Mouse (Mus musculus) heart, adult 2 months (tissue): Measurements from ENCODE around the gene BC107364. TPM values are rescaled to one million over a fixed set of nuclear protein-coding genes. Genes with fewer than 3 reads are reported as not detected.
"Not testable (repeated sequence)": the region's sequence is repeated elsewhere in the genome, so short reads cannot be mapped to it uniquely, and the experiment has no call there.

ENCODE experiments used
- DNase-seq, 2 experiments: peaks; one replicate each; pipeline ENCODE4 v3.0.0; 2021
- H3K27ac ChIP-seq: fragments of 200-600 bp; 2 replicates; pipeline ENCODE4 v1.8.1; 2022
- H3K27me3 ChIP-seq: fragments of 200-500 bp; 2 replicates; pipeline ENCODE4 v1.6.1; 2012; ENCODE audit warnings: mild to moderate bottlenecking, low read length, inconsistent platforms, mixed read lengths; ENCODE audit not compliant: control insufficient read depth, insufficient read depth
- H3K36me3 ChIP-seq: fragments of 200-500 bp; 2 replicates; pipeline ENCODE4 v1.6.1; 2012; ENCODE audit warnings: low read length, inconsistent platforms; ENCODE audit not compliant: control insufficient read depth, insufficient read depth
- H3K4me1 ChIP-seq: fragments of 200-500 bp; 2 replicates; pipeline ENCODE4 v1.6.1; 2011; ENCODE audit warnings: low read length; ENCODE audit not compliant: control insufficient read depth, insufficient read depth
- H3K4me3 ChIP-seq: fragments of 200-600 bp; 2 replicates; pipeline ENCODE4 v1.8.1; 2022
- H3K79me2 ChIP-seq: fragments of 200-500 bp; replicated peaks from 2 replicates; pipeline ENCODE4 v1.6.1; 2012; ENCODE audit warnings: mild to moderate bottlenecking, inconsistent platforms, low read length, moderate library complexity, mixed read lengths; ENCODE audit not compliant: control insufficient read depth, insufficient read depth
- H3K9ac ChIP-seq: fragments of 200-500 bp; 2 replicates; pipeline ENCODE4 v1.6.1; 2012; ENCODE audit warnings: low read depth, mild to moderate bottlenecking, control low read depth, inconsistent platforms, low read length, mixed read lengths
- CTCF ChIP-seq: fragments of 200-600 bp; IDR thresholded peaks from 2 replicates; pipeline ENCODE4 v1.8.1; 2022; ENCODE audit warnings: antibody characterized with exemption, mild to moderate bottlenecking, moderate library complexity
- EP300 ChIP-seq: fragments of 200-500 bp; IDR thresholded peaks from 2 replicates; pipeline ENCODE4 v1.6.1; 2011; ENCODE audit warnings: low read depth, low read length, control low read depth; ENCODE audit not compliant: insufficient read depth
- POLR2A ChIP-seq: fragments of 200-500 bp; IDR thresholded peaks from 2 replicates; pipeline ENCODE4 v1.6.1; 2011; ENCODE audit warnings: mild to moderate bottlenecking, low read depth, low read length, control low read depth; ENCODE audit not compliant: insufficient read depth
- WGBS: fragments of 180-500 bp; shearing (Covaris S2); methylation state at CpG from one replicate; pipeline ENCODE4 v1.1.7; 2018; 5-methylcytosine and 5-hydroxymethylcytosine counted together
- intact Hi-C: fragments of 180-260 bp; cut with DNase I; formaldehyde crosslinking; loops from one replicate; pipeline ENCODE4 v1.15.1; 2025
- polyA plus RNA-seq: library from polyadenylated mRNA; depleted of rRNA; stranded (reverse); fragments of >200 nt; gene quantifications from 2 replicates; pipeline ENCODE4 v1.2.3, GENCODE M21; 2012
- total RNA-seq, 2 experiments: library from RNA; stranded (reverse); gene quantifications; 2 replicates each; pipeline ENCODE4 v1.2.3; 2021

BC107364 gene
- total and polyA plus RNA-seq, 3 experiments, result not detected

GRCm38 (mm10) chr3:96498476-96499245, 46.6 kb upstream of the BC107364 start:
- Histone ChIP-seq H3K36me3 (no peaks in the 10 kb centered on the region), H3K27ac (no peak overlapping the region; the same call in 1 of the 2 replicates), H3K9ac (no peak overlapping the region), H3K79me2 (no peaks in the 10 kb centered on the region), H3K4me3 (no peak overlapping the region), H3K27me3 (no peaks in the 10 kb centered on the region), H3K4me1 (no peaks in the 10 kb centered on the region; the same call in 1 of the 2 replicates)
- intact Hi-C loops, result no loop called here
- DNase-seq, result no peak
- WGBS, result 86% methylated on average over 4 of the region's 4 CpGs
- no peak for TF ChIP-seq EP300
- no peak for TF ChIP-seq CTCF
- TF ChIP-seq POLR2A, result no peak

- Histone ChIP-seq H3K79me2 (no peaks in the 10 kb centered on the region), H3K9ac (peak overlapping the region; percentile 58), H3K27me3 (no peaks in the 10 kb centered on the region), H3K4me1 (no peaks in the 10 kb centered on the region), H3K27ac (no peak overlapping the region), H3K4me3 (peak overlapping the region; percentile 51), H3K36me3 (no peaks in the 10 kb centered on the region)
- peak; percentile 84 to 85 for DNase-seq
- 3% methylated on average over 19 of the region's 19 CpGs for WGBS
- TF ChIP-seq EP300, result peak; percentile 72; the same call in 1 of the 2 replicates
- no peak for TF ChIP-seq POLR2A
- TF ChIP-seq CTCF, result peak; percentile 80
- intact Hi-C loops, result no loop called here
These were observed 45.4 kb upstream of the BC107364 start for GRCm38 (mm10) chr3:96497451-96498028.

GRCm38 (mm10) chr3:96496620-96497275, 44.6 kb upstream of the BC107364 start:
- H3K27me3 ChIP-seq, H3K27ac ChIP-seq, DNase-seq, intact Hi-C loops, H3K36me3 ChIP-seq, H3K79me2 ChIP-seq, H3K4me1 ChIP-seq, H3K9ac ChIP-seq: not testable (repeated sequence)
- 53% methylated on average over 14 of the region's 14 CpGs for WGBS
- peak overlapping the region; percentile 51 for H3K4me3 ChIP-seq

GRCm38 (mm10) chr3:96496216-96496615, 44.1 kb upstream of the BC107364 start:
- H3K79me2 ChIP-seq, result no peaks in the 10 kb centered on the region
- no peak for DNase-seq
- no peak for TF ChIP-seq CTCF
- no peak for TF ChIP-seq EP300
- TF ChIP-seq POLR2A, result no peak
- intact Hi-C loops, result no loop called here
- no peaks in the 10 kb centered on the region for H3K36me3 ChIP-seq
- no peak overlapping the region for H3K4me3 ChIP-seq
- no peaks in the 10 kb centered on the region for H3K4me1 ChIP-seq
- 63% methylated on average over 7 of the region's 7 CpGs for WGBS
- no peak overlapping the region for H3K9ac ChIP-seq
- no peak overlapping the region for H3K27ac ChIP-seq
- H3K27me3 ChIP-seq, result no peaks in the 10 kb centered on the region

GRCm38 (mm10) chr3:96495490-96496210, 43.5 kb upstream of the BC107364 start:
- no peak overlapping the region for H3K9ac ChIP-seq
- WGBS, result 100% methylated on average over 1 of the region's 1 CpGs
- no peaks in the 10 kb centered on the region for H3K27me3 ChIP-seq
- H3K36me3 ChIP-seq, result no peaks in the 10 kb centered on the region
- no peaks in the 10 kb centered on the region for H3K79me2 ChIP-seq
- H3K4me3 ChIP-seq, result no peak overlapping the region
- no peaks in the 10 kb centered on the region for H3K4me1 ChIP-seq
- no peak overlapping the region for H3K27ac ChIP-seq
- DNase-seq, result no peak
- TF ChIP-seq CTCF, result no peak
- TF ChIP-seq POLR2A, result no peak
- no peak for TF ChIP-seq EP300
- intact Hi-C loops, result no loop called here

- WGBS, result 94% methylated on average over 3 of the region's 3 CpGs
These were observed 42.8 kb upstream of the BC107364 start for GRCm38 (mm10) chr3:96494912-96495311.

DNA sequence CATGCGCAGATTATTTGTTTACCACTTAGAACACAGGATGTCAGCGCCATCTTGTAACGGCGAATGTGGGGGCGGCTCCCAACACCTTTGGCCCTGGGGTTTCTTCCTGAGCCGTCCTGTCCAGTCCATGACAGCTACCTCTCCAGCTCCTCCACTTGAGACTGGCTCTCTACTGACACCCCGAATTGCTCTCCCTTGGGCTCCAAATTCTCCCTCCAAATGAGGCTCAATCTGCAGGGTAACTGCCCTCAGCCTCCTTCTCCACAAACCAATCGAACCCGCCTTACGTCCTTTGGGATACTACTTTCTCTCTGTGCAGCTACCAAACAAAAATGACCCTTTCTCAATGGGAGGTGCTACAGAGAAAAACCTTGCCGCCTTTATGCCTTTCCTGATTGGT, 42.4 kb upstream of the BC107364 start:
- intact Hi-C loops, H3K4me3 ChIP-seq, DNase-seq, H3K4me1 ChIP-seq, H3K27me3 ChIP-seq, H3K36me3 ChIP-seq, H3K79me2 ChIP-seq, H3K9ac ChIP-seq, H3K27ac ChIP-seq: not testable (repeated sequence)
- 92% methylated on average over 6 of the region's 11 CpGs for WGBS

More at GRCm38 (mm10) chr3:96494912-96495311, 42.8 kb upstream of the BC107364 start:
- no peaks in the 10 kb centered on the region for H3K36me3 ChIP-seq
- no peak overlapping the region for H3K27ac ChIP-seq
- no peaks in the 10 kb centered on the region for H3K27me3 ChIP-seq
- H3K79me2 ChIP-seq, result no peaks in the 10 kb centered on the region
- no peak for DNase-seq
- intact Hi-C loops, result no loop called here
- no peak overlapping the region for H3K9ac ChIP-seq
- TF ChIP-seq EP300 (no peak), CTCF (no peak), POLR2A (no peak)
- no peak overlapping the region for H3K4me3 ChIP-seq
- H3K4me1 ChIP-seq, result no peaks in the 10 kb centered on the region

- H3K79me2 ChIP-seq, H3K27me3 ChIP-seq, DNase-seq, H3K9ac ChIP-seq, H3K36me3 ChIP-seq, H3K4me1 ChIP-seq, intact Hi-C loops, H3K4me3 ChIP-seq: not testable (repeated sequence)
- H3K27ac ChIP-seq, result peak overlapping the region; percentile 81
- WGBS, result 63% methylated on average over 7 of the region's 8 CpGs
These were observed 37.5 kb upstream of the BC107364 start for GRCm38 (mm10) chr3:96489636-96490035.
